Mouse (Mus musculus): ENCODE results near the gene Dok5.

DNA sequence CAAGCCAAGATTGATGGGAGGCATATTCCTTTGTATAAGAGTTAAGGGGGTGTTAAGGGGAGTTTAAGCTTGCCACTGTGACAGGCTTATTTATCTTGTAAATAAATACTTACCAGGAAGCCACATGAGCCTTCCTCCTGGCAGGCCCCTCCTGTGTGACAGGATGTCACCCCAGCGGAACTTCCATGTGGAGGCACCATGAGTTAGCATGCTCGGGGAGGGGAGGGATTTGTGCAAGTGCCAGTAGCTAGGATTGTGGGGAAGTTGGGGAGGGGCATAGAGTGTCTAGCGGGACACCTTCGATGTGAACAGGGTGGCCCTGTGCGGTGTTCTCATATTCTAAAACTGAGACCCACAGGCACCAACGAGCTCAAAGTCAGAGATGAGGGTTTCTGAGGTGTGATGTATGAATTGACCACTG lies 97.6 kb downstream of the Dok5 start:
- TF ChIP-seq CTCF (IDR thresholded peaks at IDR 0.05; ENCODE audit: low read depth, low read length) (no peak), POLR2A (IDR thresholded peaks at IDR 0.05; ENCODE audit: borderline replicate concordance, low read depth, low read length) (no peak)
